Mouse (Mus musculus): ENCODE measurements around the gene Pnpla6.
A peak's percentile ranks its signal among the peaks of the same experiment; 100 is the strongest.

Pnpla6 gene

DNA sequence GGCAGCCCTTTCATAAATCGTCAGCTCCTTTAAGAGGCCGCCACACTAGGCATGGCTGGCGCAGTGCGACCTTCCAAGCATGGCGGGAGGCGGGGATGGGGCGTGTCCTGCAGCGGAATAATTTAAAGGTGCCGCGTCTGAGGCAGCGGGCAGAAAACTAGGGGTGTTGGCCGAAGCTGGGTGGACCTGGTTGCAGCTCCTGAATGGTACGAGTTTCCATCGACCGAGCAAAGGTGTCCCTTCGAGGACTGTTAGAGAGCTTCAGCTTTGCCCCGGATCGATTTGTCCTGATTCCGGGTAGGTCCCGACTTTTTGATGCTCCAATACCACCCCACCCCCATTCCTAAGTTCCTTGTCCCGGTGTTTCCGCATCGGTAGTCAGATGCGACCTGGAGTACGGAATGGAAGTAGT lies at the start of gene Pnpla6:
Gene Pnpla6, plus strand, starts transcription at position 125 of the 412 bp plus-strand sequence.
- DNase-seq (ENCODE audit: low spot score in 2 of 2) = peak; percentile 81 to 88

DNA sequence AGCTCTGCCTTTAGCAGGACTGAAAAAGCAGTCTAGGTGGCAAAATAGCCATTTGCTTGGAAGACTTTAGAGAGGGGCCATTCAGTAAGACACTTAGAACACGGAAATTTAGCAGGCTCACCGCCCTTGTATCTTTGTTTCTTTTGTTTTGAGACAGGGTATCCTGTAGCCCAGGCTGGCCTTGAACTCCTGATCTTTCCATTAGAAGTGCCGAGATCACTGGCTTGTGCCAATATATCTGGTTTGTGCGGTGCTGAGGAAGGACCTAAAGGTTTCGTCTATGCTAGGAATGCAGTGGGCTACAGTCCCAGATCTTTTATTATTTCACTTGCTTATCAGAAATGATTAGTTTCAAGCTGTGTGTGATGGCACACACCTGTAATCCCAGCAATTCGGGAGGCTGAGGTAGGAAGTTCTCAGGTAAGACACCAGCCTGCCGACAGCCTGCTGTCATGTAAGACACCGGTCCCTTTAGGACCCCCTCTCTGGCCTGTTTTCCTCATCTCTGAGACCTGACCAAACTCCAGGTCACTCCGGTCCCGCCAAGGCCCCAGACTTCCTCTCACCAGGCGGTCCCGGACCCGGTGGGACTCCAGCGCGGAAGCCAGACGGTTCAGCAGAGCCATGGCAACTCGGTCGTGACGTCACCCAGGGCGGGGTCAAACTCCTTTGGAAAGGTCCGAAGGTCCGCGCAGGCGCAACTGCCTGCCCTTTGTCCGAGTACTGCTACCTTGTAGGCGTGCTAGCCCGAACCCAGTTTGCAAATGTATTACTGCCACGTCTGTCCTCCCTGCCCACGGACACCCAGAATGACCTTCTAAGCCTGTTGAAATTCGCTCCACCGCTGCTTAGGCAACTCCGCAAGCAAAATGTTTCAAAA lies 47.9 kb upstream of the Pnpla6 start, which contains the start of gene Pex11g:
Gene Pex11g, minus strand, starts transcription at position 675 of the 880 bp plus-strand sequence.
- peak; percentile 85 to 89 for DNase-seq (ENCODE audit: low spot score in 2 of 2)

DNA sequence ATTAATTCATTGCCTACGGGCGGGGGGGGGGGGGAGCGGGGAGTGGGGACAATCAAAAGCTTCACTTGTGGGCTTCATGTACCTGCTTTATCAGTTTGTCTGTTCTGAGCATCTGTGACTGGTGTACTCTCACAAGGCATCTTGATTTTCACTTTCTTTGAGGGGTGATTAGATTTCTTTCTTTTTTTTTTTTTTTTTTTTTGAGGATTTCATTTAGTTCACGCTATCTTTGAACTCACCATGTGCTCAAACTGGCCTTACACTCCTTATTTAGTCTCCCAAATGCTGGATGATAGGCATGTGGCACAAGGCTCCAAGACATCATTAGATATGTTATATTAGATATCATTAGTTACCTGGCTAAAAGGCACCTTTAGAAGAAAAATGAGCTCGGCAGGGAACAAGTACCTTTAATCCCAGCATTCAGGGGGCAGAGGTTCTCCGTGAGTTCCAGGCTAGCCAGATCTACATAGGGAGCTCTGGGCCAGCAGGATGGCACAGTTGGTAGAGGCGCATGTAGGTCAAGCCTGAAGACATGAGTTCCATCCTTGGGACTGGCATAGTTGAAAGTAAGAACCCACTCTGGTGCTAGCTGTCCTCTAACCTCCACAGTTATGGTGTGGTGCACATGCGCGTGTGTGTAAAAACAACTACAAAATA lies 47.2 kb upstream of the Pnpla6 start:
- DNase-seq (ENCODE audit: low spot score in 2 of 2) = no peak

DNA sequence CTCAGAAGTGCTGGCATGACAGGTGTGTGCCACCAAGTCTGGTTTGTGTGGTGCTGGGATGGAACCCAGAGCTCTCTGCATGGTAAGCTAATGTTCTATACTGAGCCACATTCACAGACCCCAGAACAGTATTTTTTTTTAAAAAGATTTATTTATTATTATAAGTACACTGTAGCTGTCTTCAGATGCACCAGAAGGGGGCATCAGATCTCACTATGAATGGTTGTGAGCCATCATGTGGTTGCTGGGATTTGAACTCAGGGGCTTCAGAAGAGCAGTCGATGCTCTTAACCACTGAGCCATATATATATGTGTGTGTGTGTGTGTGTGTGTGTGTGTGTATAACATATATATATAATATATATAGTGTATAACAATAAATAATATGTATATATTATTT lies 46.3 kb upstream of the Pnpla6 start:
- no peak for DNase-seq (ENCODE audit: low spot score in 2 of 2)

DNA sequence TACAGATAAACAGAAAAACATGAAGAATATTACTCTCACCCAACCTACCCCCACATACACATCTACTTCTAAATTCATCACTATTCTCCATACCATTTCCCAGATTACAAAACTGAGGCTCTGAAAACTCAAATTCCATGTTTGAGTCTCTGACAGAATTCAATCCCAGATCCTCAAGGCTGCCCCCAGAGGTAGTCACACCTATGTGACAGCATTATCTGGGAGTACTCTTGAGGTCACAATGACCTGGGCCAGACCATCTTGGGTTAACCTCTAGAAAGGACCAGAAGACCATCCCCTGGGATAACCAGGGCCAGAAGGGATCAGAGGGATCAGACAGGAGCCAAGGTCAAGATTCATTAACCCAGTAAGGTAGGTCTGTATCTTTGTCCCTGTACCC lies 44.6 kb upstream of the Pnpla6 start, which contains the start of gene Tex45:
Gene Tex45, plus strand, starts transcription at position 301 of the 400 bp plus-strand sequence.
- no peak for DNase-seq (ENCODE audit: low spot score in 2 of 2)

DNA sequence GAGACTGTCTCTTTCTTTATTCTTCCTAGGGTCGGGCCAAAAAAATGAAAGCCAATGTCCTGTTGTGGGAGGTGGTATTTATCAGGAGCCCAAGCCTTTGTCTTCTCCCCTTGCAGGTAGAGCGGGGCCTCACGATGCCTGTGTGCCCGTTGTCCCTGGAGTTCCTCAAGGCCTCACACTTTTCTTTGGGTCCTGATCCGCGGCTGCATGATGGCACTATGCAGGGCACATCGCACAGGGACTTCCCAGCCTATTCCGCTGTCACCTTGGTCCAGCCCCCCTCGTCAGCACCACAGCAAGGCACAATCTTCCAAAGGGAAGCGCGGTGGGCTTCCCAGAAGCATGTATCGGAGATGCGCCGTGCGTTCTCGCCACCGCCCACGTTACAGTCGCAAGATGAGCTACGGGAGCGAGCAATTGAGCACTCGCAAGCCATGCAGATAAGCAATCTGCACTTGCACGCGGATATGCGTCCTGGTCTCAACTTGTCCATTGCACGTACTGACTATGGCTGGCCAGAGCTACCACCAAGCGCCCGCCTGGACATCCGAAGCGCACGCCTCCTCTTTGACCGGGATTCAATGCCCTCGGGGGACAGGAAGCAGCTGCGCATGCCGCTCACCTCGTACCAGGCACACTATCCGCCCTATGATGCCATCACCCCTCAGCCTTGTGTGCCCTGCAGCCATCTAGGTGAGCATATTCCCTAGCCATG lies 39.3 kb upstream of the Pnpla6 start:
- no peak for DNase-seq (ENCODE audit: low spot score in 2 of 2)

DNA sequence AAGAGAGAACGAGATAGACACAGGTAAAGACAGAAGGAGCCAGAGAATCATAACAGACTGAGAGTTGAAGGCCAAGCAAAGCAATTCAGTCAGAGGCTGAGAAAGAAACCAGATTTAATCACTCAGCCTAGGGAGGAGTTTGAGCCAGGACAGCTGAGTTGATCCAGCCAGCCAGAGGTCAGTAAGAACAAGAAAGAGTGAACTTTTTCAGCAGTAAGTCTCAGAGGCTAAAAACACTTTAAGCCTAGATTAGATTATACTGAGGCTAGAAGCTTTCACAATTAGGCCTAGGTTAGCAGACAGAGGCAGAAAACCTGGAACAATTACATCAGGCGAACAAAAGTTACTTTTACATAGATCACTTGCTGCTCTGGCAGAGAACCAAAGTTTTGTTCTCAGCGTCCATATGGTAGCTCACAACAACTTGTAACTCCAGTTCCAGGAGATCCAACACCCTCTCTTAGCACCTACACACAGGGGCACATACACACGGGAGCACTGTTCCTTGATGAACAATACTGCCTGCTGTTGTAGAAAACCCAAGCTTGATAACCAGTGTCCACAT lies 34.9 kb upstream of the Pnpla6 start:
- DNase-seq (ENCODE audit: low spot score in 2 of 2) = no peak

DNA sequence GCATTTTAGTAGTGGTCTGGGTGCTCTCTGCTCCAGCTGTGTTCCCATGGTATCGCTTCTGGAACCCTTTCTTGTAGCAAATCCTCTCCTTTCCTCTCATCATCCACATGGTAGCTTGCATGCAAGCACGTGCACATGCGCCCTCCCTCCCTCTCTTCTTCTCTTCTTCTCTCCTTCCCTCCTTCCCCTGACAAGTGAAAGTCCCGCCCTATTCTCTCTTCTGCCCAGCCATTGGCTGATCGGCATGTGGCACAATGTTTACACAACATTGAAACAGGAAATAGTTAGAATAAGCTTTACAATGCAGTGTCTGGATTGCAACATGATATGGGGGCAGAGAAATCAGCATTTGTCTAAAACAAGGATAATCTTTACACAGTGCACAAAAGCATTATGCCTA lies 33.6 kb upstream of the Pnpla6 start:
- DNase-seq (ENCODE audit: low spot score in 2 of 2) = no peak

DNA sequence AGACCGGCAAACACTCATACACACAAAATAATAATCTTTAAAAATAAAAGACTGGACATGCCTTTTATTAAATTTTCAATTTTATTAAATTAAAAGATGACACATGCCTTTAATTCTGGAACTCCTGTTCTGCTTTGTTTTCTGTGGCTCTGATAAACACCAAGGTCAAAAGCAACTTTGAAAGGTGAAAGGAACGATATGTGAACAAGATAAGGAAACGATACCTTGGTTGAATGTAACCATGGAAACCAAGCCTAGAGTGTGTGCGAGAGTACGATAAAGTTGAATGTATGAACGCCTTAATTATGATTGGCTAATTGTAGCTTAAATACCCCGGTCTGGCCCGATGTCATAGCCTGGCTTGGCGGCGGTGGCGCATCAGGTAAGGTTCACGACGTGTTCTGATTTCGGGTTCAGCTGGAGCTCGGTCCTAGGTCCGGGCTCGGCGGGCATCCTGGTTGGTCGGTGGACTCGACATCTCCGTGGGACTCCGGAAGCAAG lies 32.9 kb upstream of the Pnpla6 start:
- no peak for DNase-seq (ENCODE audit: low spot score in 2 of 2)

DNA sequence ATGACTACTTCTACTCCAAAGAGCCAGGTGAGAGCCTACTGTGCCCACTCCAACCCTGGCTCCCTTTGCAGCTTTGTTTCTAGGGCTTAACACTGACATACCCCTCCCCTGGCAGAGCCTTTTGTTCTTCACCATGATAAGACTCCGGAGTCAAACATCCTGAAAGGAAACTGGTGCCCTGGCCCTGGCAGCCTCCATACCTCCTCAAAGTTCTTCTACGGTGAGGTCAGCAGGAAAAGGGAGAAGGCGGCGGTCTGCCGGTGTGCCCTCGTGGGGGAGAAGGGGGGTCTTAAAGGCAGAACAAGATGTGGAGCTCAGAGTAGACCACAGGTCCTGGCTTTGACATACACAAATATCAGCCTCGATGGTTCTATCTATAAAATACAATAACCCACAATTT lies 31.6 kb upstream of the Pnpla6 start:
- DNase-seq (ENCODE audit: low spot score in 2 of 2) = no peak

DNA sequence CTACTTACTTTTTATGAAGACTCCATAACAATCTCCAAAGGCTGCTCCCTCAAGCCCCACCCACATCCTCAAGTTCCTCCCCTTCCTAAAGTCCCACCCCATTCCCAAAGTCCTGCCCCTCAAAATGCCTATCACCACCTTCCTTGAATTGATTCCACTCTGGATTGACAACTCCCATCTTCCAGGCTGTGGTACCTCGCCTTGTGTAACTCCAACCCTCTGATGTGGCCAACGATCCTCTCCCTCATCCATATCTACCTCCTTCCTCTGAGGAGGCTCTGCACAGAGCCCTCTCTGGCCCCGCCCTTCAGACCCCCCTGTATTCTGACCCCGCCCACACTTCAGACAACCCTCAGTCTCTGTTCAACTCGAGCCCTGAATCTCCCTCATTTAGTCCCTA lies 30.0 kb upstream of the Pnpla6 start:
- DNase-seq (ENCODE audit: low spot score in 2 of 2) = no peak

DNA sequence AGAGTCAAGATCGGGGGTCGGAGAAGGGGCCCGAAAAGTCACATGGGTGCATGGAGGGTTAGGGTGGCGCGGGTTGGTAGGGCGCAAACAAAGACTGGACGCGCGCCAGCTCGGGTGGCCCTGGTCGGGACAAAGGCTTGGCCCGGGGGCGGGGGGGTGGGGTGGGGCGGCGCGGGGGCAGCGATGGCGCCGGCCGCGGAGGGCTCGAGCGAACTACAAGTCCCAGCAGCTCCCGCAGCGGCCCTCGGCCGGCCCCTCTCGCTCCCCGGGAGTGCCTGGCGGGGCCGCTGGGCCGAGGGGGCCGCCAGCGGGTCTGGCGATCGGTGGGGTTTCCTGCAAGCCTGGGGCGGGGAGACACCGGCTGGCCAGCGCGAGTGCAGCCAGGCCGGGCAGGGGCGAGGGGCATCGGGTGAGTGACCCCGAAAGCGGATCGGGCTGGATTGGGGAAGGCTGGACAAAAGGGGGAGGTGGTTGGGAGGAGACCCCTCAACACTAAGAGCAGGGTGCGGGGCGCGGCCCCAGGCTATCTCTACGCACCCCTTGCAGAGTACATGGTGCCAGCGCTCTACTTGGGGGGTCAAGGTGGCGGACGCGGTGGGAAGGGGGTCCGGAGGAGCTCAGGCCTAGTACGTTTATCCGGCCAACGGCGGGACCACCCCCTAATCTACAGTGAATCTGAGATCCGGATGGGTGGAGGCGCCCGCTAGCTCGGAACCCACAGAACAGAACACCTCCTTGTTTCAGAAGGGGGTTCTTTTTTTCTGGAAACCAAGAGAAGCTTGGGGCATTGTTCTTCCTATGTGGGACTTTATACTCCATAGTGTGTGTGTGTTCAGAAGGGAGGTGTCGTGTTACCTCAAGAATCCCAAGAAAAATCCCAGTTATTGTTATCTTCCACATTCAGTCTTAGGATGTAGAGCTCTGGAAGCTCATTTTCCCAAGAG lies 22.0 kb upstream of the Pnpla6 start, which contains the start of gene Zfp358:
Gene Zfp358, plus strand, starts transcription at position 238 of the 944 bp plus-strand sequence.
- peak; percentile 59 to 76 for DNase-seq (ENCODE audit: low spot score in 2 of 2)

DNA sequence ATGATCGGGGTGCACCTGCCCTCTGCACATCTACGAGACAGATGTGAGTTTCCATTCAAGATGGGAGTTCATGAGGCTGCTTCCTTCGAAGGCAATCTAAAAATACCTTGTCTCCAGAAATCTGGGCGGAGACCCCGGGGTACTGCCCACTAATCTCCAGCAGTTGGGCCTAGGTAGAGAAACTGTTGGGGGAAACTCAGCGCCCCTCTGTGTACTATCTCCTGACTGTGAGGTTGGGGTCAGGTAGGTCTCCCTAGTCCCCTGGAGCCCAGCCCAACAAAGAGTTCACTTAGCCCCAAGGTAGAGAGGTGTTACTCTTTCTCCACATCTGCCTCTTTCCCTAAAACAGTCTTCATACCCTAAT lies 21.4 kb upstream of the Pnpla6 start:
- DNase-seq (ENCODE audit: low spot score in 2 of 2) = no peak

DNA sequence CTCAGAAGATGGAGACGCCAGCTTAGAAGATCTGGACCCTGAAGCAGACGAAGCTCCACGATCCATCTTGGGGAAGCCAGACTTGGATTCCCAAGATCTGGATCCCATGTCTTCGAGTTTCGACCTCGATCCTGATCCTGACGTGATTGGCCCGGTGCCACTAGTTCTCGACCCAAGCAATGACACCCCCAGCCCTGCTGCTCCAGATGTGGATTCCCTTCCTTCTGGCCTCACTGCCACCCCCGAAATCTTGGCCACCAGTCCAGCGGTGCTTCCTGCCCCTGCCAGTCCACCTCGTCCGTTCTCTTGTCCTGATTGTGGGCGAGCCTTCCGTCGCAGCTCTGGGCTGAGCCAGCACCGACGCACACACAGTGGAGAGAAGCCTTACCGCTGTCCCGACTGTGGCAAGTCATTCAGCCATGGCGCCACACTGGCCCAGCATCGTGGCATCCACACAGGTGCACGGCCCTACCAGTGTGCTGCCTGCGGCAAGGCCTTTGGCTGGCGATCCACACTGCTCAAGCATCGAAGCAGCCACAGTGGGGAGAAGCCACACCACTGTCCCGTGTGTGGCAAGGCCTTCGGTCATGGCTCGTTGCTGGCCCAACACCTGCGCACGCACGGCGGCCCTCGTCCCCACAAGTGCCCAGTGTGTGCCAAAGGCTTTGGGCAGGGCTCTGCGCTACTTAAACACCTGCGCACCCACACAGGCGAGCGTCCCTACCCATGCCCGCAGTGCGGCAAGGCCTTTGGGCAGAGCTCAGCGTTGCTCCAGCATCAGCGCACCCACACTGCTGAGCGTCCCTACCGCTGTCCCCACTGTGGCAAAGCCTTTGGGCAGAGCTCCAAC lies 19.4 kb upstream of the Pnpla6 start:
- no peak for DNase-seq (ENCODE audit: low spot score in 2 of 2)

DNA sequence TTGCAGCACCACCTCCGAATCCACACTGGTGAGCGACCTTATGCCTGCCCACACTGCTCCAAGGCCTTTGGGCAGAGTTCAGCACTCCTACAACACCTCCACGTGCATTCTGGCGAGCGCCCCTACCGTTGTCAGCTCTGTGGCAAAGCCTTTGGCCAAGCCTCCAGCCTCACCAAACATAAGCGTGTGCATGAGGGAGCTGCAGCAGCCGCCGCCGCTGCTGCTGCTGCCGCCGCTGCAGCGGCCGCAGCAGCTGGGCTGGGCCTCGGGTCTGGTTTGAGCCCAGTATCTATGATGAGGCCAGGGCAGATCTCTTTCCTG lies 18.8 kb upstream of the Pnpla6 start:
- DNase-seq (ENCODE audit: low spot score in 2 of 2) = no peak

DNA sequence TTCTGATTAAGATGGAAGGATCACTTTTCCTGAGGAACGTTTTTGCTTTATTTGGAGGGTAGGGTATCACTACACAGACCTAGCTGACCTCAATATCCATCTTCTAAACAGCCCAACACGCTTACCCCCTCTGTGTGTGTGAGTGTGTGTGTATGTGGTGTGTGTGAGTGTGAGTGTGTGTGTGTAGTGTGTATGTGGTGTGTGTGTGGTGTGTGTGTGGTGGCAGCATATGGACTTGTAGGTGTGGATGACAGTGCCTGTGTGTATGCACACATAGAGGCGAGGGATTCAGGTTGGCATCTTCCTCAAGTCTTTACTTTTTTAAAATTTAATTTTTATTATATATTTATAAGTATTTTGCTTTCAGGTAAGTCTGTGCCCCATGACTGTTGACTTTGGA lies 16.6 kb upstream of the Pnpla6 start:
- DNase-seq (ENCODE audit: low spot score in 2 of 2) = no peak

DNA sequence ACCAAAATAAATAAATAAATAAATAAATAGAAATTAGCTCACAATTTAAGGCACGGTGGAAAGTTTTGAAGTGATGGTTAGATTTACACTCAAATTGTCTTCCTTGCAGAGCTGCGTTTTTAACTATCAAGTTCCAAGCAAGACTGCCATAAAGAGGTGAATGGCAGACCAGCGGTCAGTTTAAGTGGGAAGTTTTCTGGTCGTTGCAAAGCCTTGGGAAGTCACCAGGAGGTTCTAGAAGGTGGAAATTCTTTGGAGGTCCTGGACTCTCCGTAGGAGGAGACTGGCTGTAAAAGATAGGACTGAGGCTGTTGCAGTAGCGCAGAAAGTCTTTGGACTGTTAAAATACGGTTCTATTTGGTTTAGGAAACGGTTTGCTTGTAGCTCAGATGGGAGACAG lies 15.4 kb upstream of the Pnpla6 start:
- DNase-seq (ENCODE audit: low spot score in 2 of 2) = no peak

DNA sequence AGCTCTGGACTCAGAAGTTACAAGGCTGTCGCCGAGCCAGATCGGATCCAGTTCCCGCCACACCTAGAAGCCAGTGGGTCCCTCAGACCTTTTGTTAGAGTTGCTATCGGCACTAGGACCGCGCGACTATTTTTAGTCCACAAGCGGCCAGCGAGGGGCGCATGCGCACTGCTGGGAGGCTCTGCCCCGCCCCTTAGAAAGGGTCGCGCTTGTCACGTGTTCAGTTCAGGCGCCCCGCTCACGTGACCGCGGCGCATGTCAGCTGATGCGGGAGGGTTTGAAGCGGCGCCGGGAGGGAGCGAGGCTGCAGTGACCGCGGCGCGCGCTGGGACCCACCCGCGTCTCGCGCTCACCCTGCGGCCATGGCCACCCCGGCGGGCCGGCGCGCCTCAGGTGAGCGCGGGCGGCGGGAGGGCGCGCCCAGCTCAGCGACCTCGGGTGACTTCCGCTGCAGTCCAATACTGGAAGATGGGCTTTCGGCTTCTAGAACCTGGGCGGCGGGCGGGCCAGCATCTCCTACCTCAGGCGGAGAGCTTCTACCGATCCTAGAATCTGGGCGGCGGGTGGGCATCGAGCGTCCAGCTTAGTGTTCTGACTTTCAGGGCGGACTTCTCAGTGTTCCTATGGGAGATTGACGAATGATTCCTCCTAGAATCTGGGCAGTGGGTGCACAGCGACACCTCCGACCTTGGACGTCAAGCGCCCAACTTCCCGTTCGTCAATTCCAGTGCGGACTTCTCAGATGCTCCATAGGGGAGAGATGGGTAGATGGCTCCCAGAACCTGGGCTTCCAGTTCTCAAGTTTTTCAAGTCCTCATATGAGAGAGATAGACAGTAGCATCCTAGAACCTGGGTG lies 14.7 kb upstream of the Pnpla6 start, which contains the start of gene Mcoln1:
Gene Mcoln1, plus strand, starts transcription at position 223 of the 856 bp plus-strand sequence.
- DNase-seq (ENCODE audit: low spot score in 2 of 2) = peak; percentile 97 to 98

DNA sequence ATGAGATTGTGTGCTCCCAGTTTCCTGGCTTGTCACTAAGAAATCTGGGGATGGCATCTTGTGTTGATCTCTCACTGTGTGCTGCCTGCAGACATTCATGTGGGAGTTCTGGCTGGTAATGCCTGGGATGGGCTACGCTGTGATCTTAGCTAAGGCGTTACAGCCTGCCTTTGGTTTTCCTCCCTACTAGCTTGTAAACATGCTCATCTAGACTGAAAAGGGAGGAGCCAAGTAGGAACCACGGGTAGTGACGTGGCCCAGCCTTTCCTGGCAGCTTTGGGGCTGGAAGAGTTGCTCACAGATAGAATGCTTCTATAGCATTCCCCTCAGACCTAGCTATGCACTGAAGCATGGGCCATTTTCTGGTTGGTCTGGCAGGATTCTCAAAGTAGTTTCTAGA lies 13.0 kb upstream of the Pnpla6 start:
- DNase-seq (ENCODE audit: low spot score in 2 of 2) = no peak
